Mouse (Mus musculus) lung, embryonic 14.5 days (tissue): ENCODE measurements around the gene Baiap2. TPM values are rescaled to one million over a fixed set of nuclear protein-coding genes. Genes with fewer than 3 reads are reported as not detected.

ENCODE experiments used
- ATAC-seq: fragments of 200-750 bp; cut with Nextera tagmentation; 2 replicates; pipeline ENCODE4 v1.8.0; 2017; ENCODE audit warnings: mild to moderate bottlenecking, moderate TSS enrichment, moderate library complexity; ENCODE audit not compliant: insufficient read depth
- DNase-seq: peaks from one replicate; pipeline ENCODE4 v3.0.0-alpha.2; 2015
- H3K27ac ChIP-seq: fragments of 300-500 bp; sonication (generic); 2 replicates; pipeline ENCODE4 v1.5.1; 2014; ENCODE audit warnings: low read depth, mild to moderate bottlenecking, moderate library complexity
- H3K27me3 ChIP-seq: fragments of 300-500 bp; sonication (generic); 2 replicates; pipeline ENCODE4 v1.6.1; 2014; ENCODE audit warnings: low read length, control low read depth; ENCODE audit not compliant: insufficient read depth
- H3K36me3 ChIP-seq: fragments of 300-500 bp; sonication (generic); 2 replicates; pipeline ENCODE4 v1.6.1; 2014; ENCODE audit warnings: control low read depth; ENCODE audit not compliant: insufficient read depth
- H3K4me1 ChIP-seq: fragments of 300-500 bp; sonication (generic); 2 replicates; pipeline ENCODE4 v1.6.1; 2014; ENCODE audit warnings: antibody characterized with exemption, control low read depth; ENCODE audit not compliant: insufficient read depth
- H3K4me2 ChIP-seq: fragments of 300-500 bp; sonication (generic); 2 replicates; pipeline ENCODE4 v1.6.1; 2014; ENCODE audit warnings: mild to moderate bottlenecking
- H3K4me3 ChIP-seq: fragments of 300-500 bp; sonication (generic); 2 replicates; pipeline ENCODE4 v1.5.1; 2014; ENCODE audit warnings: low read depth, low read length
- H3K9ac ChIP-seq: fragments of 300-500 bp; sonication (generic); 2 replicates; pipeline ENCODE4 v1.6.1; 2014
- H3K9me3 ChIP-seq: fragments of 300-500 bp; sonication (generic); 2 replicates; pipeline ENCODE4 v1.6.1; 2016; ENCODE audit warnings: low read depth, low read length, control low read depth
- CTCF ChIP-seq: IDR thresholded peaks from 2 replicates; pipeline ENCODE4 v1.5.1; 2016; ENCODE audit warnings: antibody characterized with exemption, low read depth
- WGBS: fragments of 180-500 bp; shearing (Covaris S2); extraction: QIAGEN DNeasy Blood & Tissue Kit; methylation state at CpG from one replicate; pipeline ENCODE4 v1.1.7; 2014; 5-methylcytosine and 5-hydroxymethylcytosine counted together
- polyA plus RNA-seq: library from polyadenylated mRNA; unstranded; fragments of >200 nt; fragmentation: Nextera tagmentation; extraction: Ambion mirVana; gene quantifications from 2 replicates; pipeline ENCODE4 v1.2.1, GENCODE M21; 2014

The Baiap2 gene
- polyA plus RNA-seq, 1 experiment from 2014 or later: 20.4 TPM

DNA sequence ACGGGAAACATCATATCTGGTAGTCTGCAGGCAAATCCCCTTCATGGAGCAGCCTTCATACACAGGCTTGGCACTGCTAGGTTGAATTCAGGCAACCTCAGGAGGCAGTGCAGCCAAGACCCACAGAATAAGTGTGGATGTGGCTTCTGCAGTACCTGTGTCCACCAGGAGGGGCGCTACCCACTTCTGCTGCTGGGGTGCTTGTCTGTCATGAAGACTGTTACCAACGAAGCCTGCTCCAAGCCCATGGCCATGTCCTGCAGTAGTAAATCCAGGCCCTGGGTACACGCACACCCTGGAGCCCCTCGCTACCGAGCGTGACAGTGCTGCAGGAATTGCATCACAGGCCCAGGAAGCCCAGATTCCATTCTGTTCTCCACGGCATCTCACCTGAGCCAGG is 22.7 kb upstream of the Baiap2 start:
- WGBS: 62% methylated on average over 8 of the region's 8 CpGs
- no peak overlapping the region for H3K4me3 ChIP-seq
- DNase-seq: peak; percentile 66
- H3K9ac ChIP-seq: no peak overlapping the region
- TF ChIP-seq CTCF: peak; percentile 87
- H3K4me2 ChIP-seq: no peak overlapping the region
- no peaks in the 10 kb centered on the region for H3K4me1 ChIP-seq
- ATAC-seq: no peak
- no peaks in the 10 kb centered on the region for H3K9me3 ChIP-seq
- H3K27me3 ChIP-seq: no peaks in the 10 kb centered on the region
- H3K36me3 ChIP-seq: peaks cover 44% of the 10 kb centered on the region
- no peak overlapping the region for H3K27ac ChIP-seq

DNA sequence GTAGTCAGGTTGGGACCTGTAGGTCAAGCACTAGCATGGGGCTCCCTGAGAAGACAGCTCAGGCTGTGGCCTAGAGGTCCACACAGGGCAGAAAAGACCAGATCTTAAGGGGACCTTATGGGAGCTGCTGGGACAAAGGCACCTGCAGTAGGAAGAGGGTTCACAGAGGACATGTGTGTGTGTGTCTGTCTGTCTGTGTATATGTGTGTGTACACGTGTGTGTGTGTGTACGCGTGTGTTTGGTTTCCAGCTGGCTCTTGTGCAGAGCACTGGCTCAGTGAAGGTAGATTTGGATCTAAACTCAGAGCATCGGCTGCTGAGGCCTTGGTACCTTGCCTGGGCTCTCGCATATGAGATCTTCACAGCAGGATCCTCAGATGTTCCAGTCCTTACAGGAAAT is 21.9 kb upstream of the Baiap2 start:
- DNase-seq (no peak), ATAC-seq (no peak)
- Histone ChIP-seq H3K36me3 (peaks cover 44% of the 10 kb centered on the region), H3K9me3 (no peaks in the 10 kb centered on the region), H3K4me3 (no peak overlapping the region), H3K27ac (no peak overlapping the region), H3K27me3 (no peaks in the 10 kb centered on the region), H3K4me1 (no peaks in the 10 kb centered on the region), H3K9ac (no peak overlapping the region), H3K4me2 (no peak overlapping the region)
- no peak for TF ChIP-seq CTCF
- WGBS: 79% methylated on average over 5 of the region's 5 CpGs

DNA sequence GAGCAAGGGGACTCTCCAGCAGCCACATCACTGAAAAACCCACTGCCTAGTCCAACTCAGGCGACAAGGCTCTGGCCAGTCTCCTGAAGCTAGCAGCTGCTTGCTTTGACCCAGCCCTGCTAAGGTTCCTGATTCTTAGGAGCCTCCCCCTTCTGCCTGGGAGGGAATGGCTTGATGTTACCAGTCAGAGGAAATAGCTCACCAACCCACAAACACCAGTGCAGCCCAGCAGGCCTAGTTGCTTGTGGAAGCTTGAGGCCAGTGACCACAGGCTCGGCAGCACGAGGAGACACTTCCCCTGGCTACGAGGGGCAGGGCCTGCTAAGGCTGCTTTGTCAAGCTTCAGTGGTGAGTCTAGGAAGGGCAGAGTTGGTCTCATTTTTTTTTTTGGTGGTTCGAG is 17.4 kb upstream of the Baiap2 start:
- H3K4me2 ChIP-seq: no peak overlapping the region
- ATAC-seq: no peak
- no peak overlapping the region for H3K4me3 ChIP-seq
- no peaks in the 10 kb centered on the region for H3K9me3 ChIP-seq
- 0 out of 2 replicates have a peak, but pooled peaks cover under 1% of the 10 kb centered on the region for H3K36me3 ChIP-seq
- WGBS: 62% methylated on average over 5 of the region's 5 CpGs
- no peak overlapping the region for H3K9ac ChIP-seq
- H3K27me3 ChIP-seq: no peaks in the 10 kb centered on the region
- no peaks in the 10 kb centered on the region for H3K4me1 ChIP-seq
- DNase-seq: no peak
- H3K27ac ChIP-seq: no peak overlapping the region
- no peak for TF ChIP-seq CTCF

DNA sequence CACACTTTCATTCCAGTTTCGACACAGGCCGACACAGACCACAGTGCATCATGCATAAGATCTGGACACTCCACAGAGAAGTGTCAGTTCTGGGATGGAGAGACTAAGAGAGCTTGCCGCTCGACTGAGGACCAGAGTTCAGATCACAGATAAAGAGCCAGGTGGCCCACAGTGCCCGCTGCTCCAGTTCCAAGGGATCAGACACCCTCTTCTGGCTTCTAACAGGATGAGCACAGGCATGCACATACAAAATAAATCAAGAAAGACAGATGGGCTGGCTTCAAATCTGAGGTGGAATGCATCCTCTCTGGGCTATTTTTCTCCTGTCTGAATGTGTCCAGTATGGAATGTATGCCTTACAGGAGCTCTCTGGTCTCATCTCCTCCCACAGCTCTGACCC is 15.8 kb upstream of the Baiap2 start:
- no peak for ATAC-seq
- H3K4me2 ChIP-seq: no peak overlapping the region
- TF ChIP-seq CTCF: no peak
- no peak for DNase-seq
- H3K27ac ChIP-seq: no peak overlapping the region
- H3K9me3 ChIP-seq: peaks cover 5% of the 10 kb centered on the region; the same call in 1 of the 2 replicates
- H3K4me1 ChIP-seq: no peaks in the 10 kb centered on the region
- H3K36me3 ChIP-seq: no peaks in the 10 kb centered on the region
- no peak overlapping the region for H3K9ac ChIP-seq
- WGBS: 55% methylated on average over 5 of the region's 5 CpGs
- H3K27me3 ChIP-seq: no peaks in the 10 kb centered on the region
- no peak overlapping the region for H3K4me3 ChIP-seq

DNA sequence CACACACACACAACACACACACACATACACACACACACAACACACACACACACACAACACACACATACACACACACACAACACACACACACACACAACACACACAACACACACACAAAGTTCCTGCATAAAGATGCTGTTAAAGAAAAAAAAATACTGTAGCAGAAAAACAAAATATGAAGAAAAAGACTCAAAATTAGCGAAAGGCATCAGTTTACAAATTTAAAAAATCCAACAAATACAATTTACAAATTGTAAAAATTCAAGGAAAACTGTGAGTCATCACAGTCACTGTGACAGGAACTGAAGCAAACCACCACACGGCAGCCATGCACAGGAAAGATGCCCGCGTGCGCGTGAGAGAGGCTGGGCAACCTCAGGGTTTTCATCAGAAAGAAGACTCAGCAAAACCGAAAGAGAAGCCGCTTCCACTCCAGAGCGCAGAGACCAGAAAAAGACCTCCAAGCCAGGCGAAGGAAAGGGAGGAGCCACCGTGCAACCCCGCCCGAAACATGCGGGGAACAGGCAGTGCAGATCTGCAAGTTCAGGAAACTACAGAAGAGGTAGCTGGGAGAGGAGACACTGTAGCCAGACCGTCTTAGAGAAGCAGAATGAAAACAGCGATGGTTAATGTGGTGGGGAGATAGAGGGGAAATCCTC is 14.4 kb upstream of the Baiap2 start:
- no peaks in the 10 kb centered on the region for H3K4me1 ChIP-seq
- H3K4me3 ChIP-seq: no peak overlapping the region
- H3K9ac ChIP-seq: peak overlapping the region; percentile 9; the same call in 1 of the 2 replicates
- 50% methylated on average over 16 of the region's 16 CpGs for WGBS
- H3K27ac ChIP-seq: no peak overlapping the region; the same call in 1 of the 2 replicates
- ATAC-seq (no peak), DNase-seq (peak; percentile 59)
- TF ChIP-seq CTCF: no peak
- no peaks in the 10 kb centered on the region for H3K27me3 ChIP-seq
- no peaks in the 10 kb centered on the region for H3K36me3 ChIP-seq
- H3K4me2 ChIP-seq: peak overlapping the region; percentile 36
- peaks cover 5% of the 10 kb centered on the region; the same call in 1 of the 2 replicates for H3K9me3 ChIP-seq

DNA sequence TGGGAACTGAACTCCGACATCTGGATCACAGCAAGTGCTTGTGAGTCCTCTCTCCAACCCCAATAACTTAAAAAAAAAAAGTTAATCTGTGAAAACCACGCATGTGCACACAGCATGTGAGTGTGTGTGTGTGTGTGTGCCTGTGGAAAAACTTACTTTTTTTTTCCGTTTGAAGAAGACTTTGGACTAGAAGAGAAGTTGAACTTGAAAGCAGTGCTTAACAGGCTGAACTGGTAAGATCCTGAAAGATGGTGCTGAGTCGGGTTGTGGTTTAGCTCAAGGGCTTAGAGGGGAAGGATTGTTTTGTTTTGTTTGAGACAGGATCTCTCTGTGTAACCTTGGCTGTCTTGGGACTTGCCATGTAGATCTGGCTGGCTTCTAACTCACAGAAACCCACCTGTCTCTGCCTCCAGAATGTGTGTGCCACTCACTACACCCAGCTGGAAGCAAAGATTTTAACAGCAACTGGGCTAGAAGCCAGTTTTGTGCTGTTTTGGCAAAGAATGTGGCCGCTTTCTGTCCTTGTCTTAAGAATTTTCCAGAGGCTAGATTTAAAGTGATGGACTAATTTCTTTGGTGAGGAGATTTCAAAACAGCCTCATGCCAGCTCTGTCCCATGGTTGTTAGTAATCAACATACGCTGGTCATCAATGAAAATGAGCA is 12.8 kb upstream of the Baiap2 start:
- 66% methylated on average over 6 of the region's 6 CpGs for WGBS
- no peak for ATAC-seq

DNA sequence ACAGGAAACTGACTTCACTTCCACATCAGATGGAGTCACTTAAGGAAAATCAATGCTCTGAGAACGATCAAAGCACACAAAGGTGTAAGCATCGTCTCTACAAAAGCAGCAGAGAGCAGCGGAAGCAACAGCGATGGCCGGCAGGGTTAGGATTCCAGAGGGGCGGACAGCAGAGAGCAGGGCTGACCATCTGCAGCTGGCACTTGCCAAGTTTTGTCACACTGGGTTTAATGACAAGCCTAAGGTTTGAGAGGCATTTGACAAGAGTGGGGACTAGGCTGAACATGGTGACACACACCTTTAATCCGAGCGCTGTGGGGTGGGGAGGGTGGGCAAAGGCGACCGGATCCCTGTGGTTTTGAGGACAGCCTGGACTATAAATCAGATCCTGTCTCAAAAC is 10.8 kb upstream of the Baiap2 start:
- no peak overlapping the region for H3K9ac ChIP-seq
- ATAC-seq: no peak
- no peak for DNase-seq
- H3K4me2 ChIP-seq: no peak overlapping the region
- H3K4me3 ChIP-seq: no peak overlapping the region
- no peak for TF ChIP-seq CTCF
- H3K27ac ChIP-seq: no peak overlapping the region
- H3K4me1 ChIP-seq: 0 out of 2 replicates have a peak, but pooled peaks cover 5% of the 10 kb centered on the region
- H3K27me3 ChIP-seq: no peaks in the 10 kb centered on the region
- peaks cover 5% of the 10 kb centered on the region; the same call in 1 of the 2 replicates for H3K9me3 ChIP-seq
- WGBS: 78% methylated on average over 10 of the region's 10 CpGs
- H3K36me3 ChIP-seq: no peaks in the 10 kb centered on the region

More for the DNA sequence above, 12.8 kb upstream of the Baiap2 start:
- Histone ChIP-seq H3K4me1 (no peaks in the 10 kb centered on the region), H3K4me3 (no peak overlapping the region), H3K9ac (no peak overlapping the region), H3K27me3 (no peaks in the 10 kb centered on the region), H3K9me3 (peaks cover 5% of the 10 kb centered on the region; the same call in 1 of the 2 replicates), H3K4me2 (no peak overlapping the region), H3K36me3 (no peaks in the 10 kb centered on the region), H3K27ac (no peak overlapping the region)
- TF ChIP-seq CTCF: no peak
- peak; percentile 59 for DNase-seq
